In genomic region chr1:134059739-134060695, GRCm38 (mm10) we compare ENCODE assay signal across 8 mouse cellular contexts. TPM values are rescaled to one million over a fixed set of nuclear protein-coding genes. Genes with fewer than 3 reads are reported as not detected.
A peak's percentile ranks its signal among the peaks of the same experiment; 100 is the strongest.
DNase-seq lines count a peak whose midpoint lies in the region; ATAC-seq and TF ChIP-seq lines count a peak whose summit lies in the region.

No protein-coding gene starts in this region.

- no peaks in the 10 kb centered on the region for H3K79me2 ChIP-seq in myocyte (ENCODE audit: control insufficient read depth, insufficient read depth)

- H3K27ac ChIP-seq in embryonic facial prominence, embryonic 12.5 days: peak overlapping the region; percentile 95
- peak overlapping the region; percentile 98 for H3K27ac ChIP-seq in intestine, embryonic 16.5 days (ENCODE audit: low read length)

- DNase-seq in lung, adult 2 months: no peak
- DNase-seq in lung, postnatal 14 days: no peak
- DNase-seq in retina, embryonic 14.5 days (ENCODE audit: low spot score): no peak
- no peak for DNase-seq in adipocyte (ENCODE audit: low spot score)
- no peak for DNase-seq in spleen, postnatal 14 days (ENCODE audit: low spot score in 2 of 2)

- H3K4me2 ChIP-seq in embryonic facial prominence, embryonic 12.5 days (replicated peaks): peak overlapping the region; percentile 58
- peak overlapping the region; percentile 85 for H3K4me2 ChIP-seq in intestine, embryonic 16.5 days (ENCODE audit: low read depth, low read length)
- H3K4me2 ChIP-seq in myocyte (ENCODE audit: low read depth): peak overlapping the region; percentile 84

- H3K36me3 ChIP-seq in embryonic facial prominence, embryonic 12.5 days: no peaks in the 10 kb centered on the region
- no peaks in the 10 kb centered on the region for H3K36me3 ChIP-seq in intestine, embryonic 16.5 days (ENCODE audit: control insufficient read depth, insufficient read depth, low read length)
- no peaks in the 10 kb centered on the region for H3K36me3 ChIP-seq in myocyte (ENCODE audit: control insufficient read depth, insufficient read depth)

- peak overlapping the region; percentile 13 for H3K4me3 ChIP-seq in lung, adult 2 months (replicated peaks; ENCODE audit: extremely low read depth, low read depth, low read length)
- peak overlapping the region; percentile 25; the same call in 1 of the 2 replicates for H3K4me3 ChIP-seq in embryonic facial prominence, embryonic 12.5 days
- H3K4me3 ChIP-seq in intestine, embryonic 16.5 days (ENCODE audit: low read length): peak overlapping the region; percentile 42
- H3K4me3 ChIP-seq in myocyte: peak overlapping the region; percentile 14

- no peak for TF ChIP-seq POLR2A in lung, adult 2 months (IDR thresholded peaks at IDR 0.05; ENCODE audit: borderline replicate concordance, extremely low read depth, low read depth, low read length)
- TF ChIP-seq POLR2A in myocyte (IDR thresholded peaks at IDR 0.05; ENCODE audit: insufficient read length, low read depth): no peak

- H3ac ChIP-seq in myocyte (ENCODE audit: control insufficient read depth, insufficient read length): no peak overlapping the region

- H3K9ac ChIP-seq in embryonic facial prominence, embryonic 12.5 days: no peak overlapping the region
- peak overlapping the region; percentile 60 for H3K9ac ChIP-seq in intestine, embryonic 16.5 days (ENCODE audit: low read depth, low read length)

- peaks cover 44% of the 10 kb centered on the region for H3K4me1 ChIP-seq in lung, adult 2 months (ENCODE audit: control insufficient read depth, insufficient read depth, low read length)
- H3K4me1 ChIP-seq in embryonic facial prominence, embryonic 12.5 days: peaks cover 47% of the 10 kb centered on the region
- peaks cover 67% of the 10 kb centered on the region for H3K4me1 ChIP-seq in intestine, embryonic 16.5 days (ENCODE audit: control insufficient read depth, insufficient read depth, low read length)

- no peaks in the 10 kb centered on the region for H3K9me3 ChIP-seq in embryonic facial prominence, embryonic 12.5 days
- no peaks in the 10 kb centered on the region for H3K9me3 ChIP-seq in intestine, embryonic 16.5 days (ENCODE audit: control insufficient read depth, low read length)

- ATAC-seq in embryonic facial prominence, embryonic 12.5 days (ENCODE audit: insufficient number of reproducible peaks, insufficient read depth, low FRiP score, low TSS enrichment): no peak
- ATAC-seq in intestine, embryonic 16.5 days: no peak

- H3K27me3 ChIP-seq in embryonic facial prominence, embryonic 12.5 days: no peaks in the 10 kb centered on the region
- H3K27me3 ChIP-seq in intestine, embryonic 16.5 days (replicated peaks; ENCODE audit: control insufficient read depth, insufficient read depth, low read length): no peaks in the 10 kb centered on the region
- no peaks in the 10 kb centered on the region for H3K27me3 ChIP-seq in myocyte (ENCODE audit: control insufficient read depth, insufficient read depth, insufficient read length)

- TF ChIP-seq CTCF in lung, adult 2 months (IDR thresholded peaks at IDR 0.05; ENCODE audit: insufficient read depth, low read length): peak; percentile 66

- 46% methylated on average over 16 of the region's 16 CpGs for WGBS in lung, adult 2 months
- WGBS in embryonic facial prominence, embryonic 12.5 days: 73% methylated on average over 16 of the region's 16 CpGs
- WGBS in intestine, embryonic 16.5 days: 72% methylated on average over 16 of the region's 16 CpGs

TF ChIP-seq in myocyte, 11 proteins besides CTCF, POLR2A, EP300 and RAD21:
- TF ChIP-seq MYOG (IDR thresholded peaks at IDR 0.05; ENCODE audit: control insufficient read depth in 1 of 3, insufficient read depth in 1 of 3, insufficient read length in 2 of 3, low read depth in 2 of 3): no peak
- no peak for TF ChIP-seq MYOD1 (IDR thresholded peaks at IDR 0.05; ENCODE audit: control insufficient read depth in 1 of 3, insufficient read length in 2 of 3, low read depth in 2 of 3)
- TF ChIP-seq E2F4 (IDR thresholded peaks at IDR 0.05; ENCODE audit: insufficient read depth): no peak
- TF ChIP-seq POLR2AphosphoS2 (IDR thresholded peaks at IDR 0.05; ENCODE audit: insufficient read length, low read depth): no peak
- no peak for TF ChIP-seq MAX (IDR thresholded peaks at IDR 0.05; ENCODE audit: low read depth)
- no peak for TF ChIP-seq TCF3 (IDR thresholded peaks at IDR 0.05; ENCODE audit: insufficient read length, low read depth)
- TF ChIP-seq TCF12 (IDR thresholded peaks at IDR 0.05; ENCODE audit: insufficient read depth, poor library complexity, severe bottlenecking): no peak
- no peak for TF ChIP-seq CEBPB (IDR thresholded peaks at IDR 0.05; ENCODE audit: insufficient read depth, poor library complexity, severe bottlenecking)
- TF ChIP-seq USF1 (IDR thresholded peaks at IDR 0.05; ENCODE audit: low read depth): no peak
- no peak for TF ChIP-seq SRF (IDR thresholded peaks at IDR 0.05; ENCODE audit: control insufficient read depth, insufficient read length, low read depth)
- no peak for TF ChIP-seq REST (IDR thresholded peaks at IDR 0.05; ENCODE audit: insufficient read depth, insufficient read length)

RNA-seq across cellular contexts. Expression of gene Btg2, which starts 18.9 kb away (rescaled TPM):
- polyA plus RNA-seq in lung, adult 2 months (2012; rRNA removed): 75.9 and 109 TPM in 2 replicates
- 34.2 and 37.5 TPM in 2 replicates for polyA plus RNA-seq in embryonic facial prominence, embryonic 12.5 days (2016; fragmentation: Nextera tagmentation; extraction: Ambion mirVana)
- 42.9 and 43.2 TPM in 2 replicates for polyA plus RNA-seq in intestine, embryonic 16.5 days (2015; fragmentation: Nextera tagmentation; extraction: Ambion mirVana)
- polyA plus RNA-seq in myocyte (2012; fragmentation: generic; extraction: Trizol): 13.8 TPM

RNA-seq across cellular contexts. Expression of gene Fmod, which starts 23.0 kb away (rescaled TPM):
- 7.9 and 14.2 TPM in 2 replicates for polyA plus RNA-seq in lung, adult 2 months (2012; rRNA removed)
- 6.2 and 7.2 TPM in 2 replicates for polyA plus RNA-seq in embryonic facial prominence, embryonic 12.5 days (2016; fragmentation: Nextera tagmentation; extraction: Ambion mirVana)
- 8.7 and 8.8 TPM in 2 replicates for polyA plus RNA-seq in intestine, embryonic 16.5 days (2015; fragmentation: Nextera tagmentation; extraction: Ambion mirVana)
- 0.23 TPM for polyA plus RNA-seq in myocyte (2012; fragmentation: generic; extraction: Trizol)

RNA-seq across cellular contexts. Expression of gene Chit1, which starts 51.0 kb away (rescaled TPM):
- polyA plus RNA-seq in lung, adult 2 months (2012; rRNA removed): 14.1 TPM in 1 of 2 replicates, not detected in the other
- polyA plus RNA-seq in embryonic facial prominence, embryonic 12.5 days (2016; fragmentation: Nextera tagmentation; extraction: Ambion mirVana): not detected in 2 replicates
- not detected in 2 replicates for polyA plus RNA-seq in intestine, embryonic 16.5 days (2015; fragmentation: Nextera tagmentation; extraction: Ambion mirVana)
- polyA plus RNA-seq in myocyte (2012; fragmentation: generic; extraction: Trizol): 0.08 TPM
